Mouse (Mus musculus) CH12.LX (cell line): ENCODE results near the gene Robo1.

ENCODE experiments used
- CHD2 ChIP-seq: IDR thresholded peaks from 2 replicates; pipeline ENCODE4 v1.6.1; 2011; ENCODE audit warnings: low read length, improper control_type of control experiment
- CTCF ChIP-seq, 2 experiments: IDR thresholded peaks in 1 of 2; conservative IDR thresholded peaks in 1 of 2; 2 replicates each; pipeline ENCODE4 v1.5.1; 2011 to 2012; ENCODE audit warnings: low read depth in 2 of 2, low read length in 2 of 2, improper control_type of control experiment in 1 of 2, inconsistent platforms in 1 of 2, mild to moderate bottlenecking in 1 of 2, moderate library complexity in 1 of 2
- GABPA ChIP-seq: IDR thresholded peaks from 2 replicates; pipeline ENCODE4 v1.6.1; 2012; ENCODE audit warnings: low read depth, low read length, improper control_type of control experiment, inconsistent platforms; ENCODE audit not compliant: insufficient replicate concordance
- HCFC1 ChIP-seq: IDR thresholded peaks from 2 replicates; pipeline ENCODE4 v1.6.1; 2012; ENCODE audit warnings: low read depth, mild to moderate bottlenecking, inconsistent platforms, low read length, improper control_type of control experiment
- JUND ChIP-seq: conservative IDR thresholded peaks from 2 replicates; pipeline ENCODE4 v1.6.1; 2011; ENCODE audit warnings: low read depth, low read length, improper control_type of control experiment
- MAX ChIP-seq: IDR thresholded peaks from 2 replicates; pipeline ENCODE4 v1.6.1; 2011; ENCODE audit warnings: low read length, improper control_type of control experiment
- MEF2A ChIP-seq: IDR thresholded peaks from 2 replicates; pipeline ENCODE4 v1.6.1; 2014; ENCODE audit warnings: low read depth, mild to moderate bottlenecking, inconsistent platforms, low read length, improper control_type of control experiment, borderline replicate concordance
- MYC ChIP-seq: IDR thresholded peaks from 2 replicates; pipeline ENCODE4 v1.6.1; 2011; ENCODE audit warnings: low read depth, mild to moderate bottlenecking, improper control_type of control experiment, low read length
- NELFE ChIP-seq: IDR thresholded peaks from 2 replicates; pipeline ENCODE4 v1.6.1; 2011; ENCODE audit warnings: low read depth, low read length, improper control_type of control experiment
- NRF1 ChIP-seq: IDR thresholded peaks from 2 replicates; pipeline ENCODE4 v1.6.1; 2014; ENCODE audit warnings: low read depth, mild to moderate bottlenecking, inconsistent platforms, low read length, improper control_type of control experiment, moderate library complexity
- POLR2A ChIP-seq: IDR thresholded peaks from 2 replicates; pipeline ENCODE4 v1.6.1; 2011; ENCODE audit warnings: low read depth, mild to moderate bottlenecking, improper control_type of control experiment, low read length
- TCF12 ChIP-seq: IDR thresholded peaks from 2 replicates; pipeline ENCODE4 v1.6.1; 2014; ENCODE audit warnings: low read depth, mild to moderate bottlenecking, inconsistent platforms, low read length, improper control_type of control experiment
- ZC3H11A ChIP-seq: IDR thresholded peaks from 2 replicates; pipeline ENCODE4 v1.6.1; 2012; ENCODE audit warnings: low read depth, mild to moderate bottlenecking, inconsistent platforms, low read length, improper control_type of control experiment
- ZNF384 ChIP-seq: IDR thresholded peaks from 2 replicates; pipeline ENCODE4 v1.6.1; 2012; ENCODE audit warnings: low read depth, low read length, improper control_type of control experiment, inconsistent platforms

DNA sequence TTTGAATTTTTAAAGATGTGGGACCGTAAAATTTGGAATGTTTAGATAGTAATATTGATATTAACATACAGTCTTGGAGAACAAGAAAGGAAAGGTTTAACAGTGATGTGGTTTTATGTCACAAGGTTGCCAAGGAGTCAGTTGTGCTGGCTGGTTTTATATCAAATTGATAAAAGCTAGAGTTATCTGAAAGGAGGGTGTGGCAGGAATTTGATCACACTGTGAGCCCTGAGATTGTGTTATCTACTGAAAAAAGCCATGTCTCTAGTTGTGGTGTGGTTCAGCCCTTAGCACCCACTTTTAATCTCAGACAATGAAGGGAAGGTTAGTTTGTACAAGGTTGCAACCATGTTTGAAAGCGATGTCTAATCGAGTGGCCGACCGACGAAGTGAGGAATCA, 764.8 kb downstream of the Robo1 start:
- TF ChIP-seq MAX, result no peak
- no peak for TF ChIP-seq CTCF (conservative IDR thresholded peaks at IDR 0.05 in 1 of 2, IDR thresholded peaks at IDR 0.05 in 1 of 2; ENCODE audit: low read depth in 2 of 2, low read length in 2 of 2)
- TF ChIP-seq TCF12, result no peak
- TF ChIP-seq MYC, result no peak
- no peak for TF ChIP-seq POLR2A
- TF ChIP-seq NRF1, result no peak
- TF ChIP-seq HCFC1, result no peak
- no peak for TF ChIP-seq MEF2A
- no peak for TF ChIP-seq ZNF384
- TF ChIP-seq NELFE, result no peak
- TF ChIP-seq JUND, result no peak
- TF ChIP-seq ZC3H11A, result no peak
- TF ChIP-seq CHD2, result no peak
- no peak for TF ChIP-seq GABPA
